ENCODE assay signal across 8 mouse cellular contexts in genomic region chr6:28980750-28981584, GRCm38 (mm10).
A peak's percentile ranks its signal among the peaks of the same experiment; 100 is the strongest.
DNase-seq lines count a peak whose midpoint lies in the region; ATAC-seq and TF ChIP-seq lines count a peak whose summit lies in the region.

No protein-coding gene starts in this region.

- H3K4me2 ChIP-seq in forebrain, postnatal 0 days (ENCODE audit: low read depth) = peak overlapping the region; percentile 77
- H3K4me2 ChIP-seq in neural tube, embryonic 13.5 days = peak overlapping the region; percentile 90

- POLR2A ChIA-PET in Patski (lab: Charles Lee) = interaction anchor here (0.6 kb wide), 1 partner anchor 565 kb away, joined by 3 read pairs; no protein-coding TSS in a partner anchor

- H3K27ac ChIP-seq in forebrain, postnatal 0 days (ENCODE audit: low read depth, low read length) = peak overlapping the region; percentile 87
- H3K27ac ChIP-seq in kidney, adult 2 months (ENCODE audit: insufficient read depth, low read depth, low read length) = no peak overlapping the region; the same call in 1 of the 2 replicates
- peak overlapping the region; percentile 44; the same call in 1 of the 2 replicates for H3K27ac ChIP-seq in limb, embryonic 10.5 days
- peak overlapping the region; percentile 85 for H3K27ac ChIP-seq in neural tube, embryonic 13.5 days (replicated peaks)

- CTCF ChIA-PET in Patski (lab: Charles Lee) = no interaction called here

- peaks cover 6% of the 10 kb centered on the region; the same call in 1 of the 2 replicates for H3K4me1 ChIP-seq in forebrain, postnatal 0 days (ENCODE audit: insufficient read depth)
- H3K4me1 ChIP-seq in kidney, adult 2 months (ENCODE audit: control insufficient read depth, insufficient read depth, low read length) = 0 out of 2 replicates have a peak, but pooled peaks cover 2% of the 10 kb centered on the region
- H3K4me1 ChIP-seq in limb, embryonic 10.5 days = peaks cover 18% of the 10 kb centered on the region
- peaks cover 29% of the 10 kb centered on the region for H3K4me1 ChIP-seq in neural tube, embryonic 13.5 days (replicated peaks)

- TF ChIP-seq POLR2A in kidney, adult 2 months (IDR thresholded peaks at IDR 0.05; ENCODE audit: low read depth, low read length) = no peak

- peak overlapping the region; percentile 58 for H3K4me3 ChIP-seq in forebrain, postnatal 0 days (ENCODE audit: low read depth, low read length)
- H3K4me3 ChIP-seq in kidney, adult 2 months (ENCODE audit: insufficient read depth, low read depth, low read length) = peak overlapping the region; percentile 48
- peak overlapping the region; percentile 58 for H3K4me3 ChIP-seq in limb, embryonic 10.5 days
- peak overlapping the region; percentile 51 for H3K4me3 ChIP-seq in neural tube, embryonic 13.5 days

- H3K27me3 ChIP-seq in Patski = peaks cover 4% of the 10 kb centered on the region
- H3K27me3 ChIP-seq in forebrain, postnatal 0 days (ENCODE audit: insufficient read depth, low read length) = no peaks in the 10 kb centered on the region
- H3K27me3 ChIP-seq in kidney, adult 2 months (replicated peaks; ENCODE audit: control insufficient read depth, insufficient read depth, low read length) = no peaks in the 10 kb centered on the region
- H3K27me3 ChIP-seq in limb, embryonic 10.5 days (ENCODE audit: low read depth, poor library complexity, severe bottlenecking) = peaks cover 73% of the 10 kb centered on the region
- peaks cover 63% of the 10 kb centered on the region for H3K27me3 ChIP-seq in neural tube, embryonic 13.5 days

- no peaks in the 10 kb centered on the region for H3K9me3 ChIP-seq in forebrain, postnatal 0 days (ENCODE audit: low read length)
- no peaks in the 10 kb centered on the region for H3K9me3 ChIP-seq in limb, embryonic 10.5 days (replicated peaks)
- no peaks in the 10 kb centered on the region for H3K9me3 ChIP-seq in neural tube, embryonic 13.5 days

- ATAC-seq in Patski = peak; percentile 65
- peak; percentile 93 for ATAC-seq in forebrain, postnatal 0 days
- ATAC-seq in neural tube, embryonic 13.5 days (ENCODE audit: low read depth) = peak; percentile 87
- no peak for ATAC-seq in megakaryocyte progenitor cell, adult 5-6 weeks (replicated peaks; ENCODE audit: poor library complexity)
- ATAC-seq in activated CD4-positive, CD25-positive, alpha-beta regulatory T cell, adult 4 months = no peak

- in situ Hi-C loops in Patski (cut with MboI; ENCODE audit: low pct_unique_long_range_greater_than_20kb) = loop anchor here (5.0 kb wide), 1 partner anchor 41 kb away; no protein-coding TSS in a partner anchor

- DNase-seq in Patski (ENCODE audit: low read depth, low spot score) = peak; percentile 54
- DNase-seq in cerebellum, adult 11-12 months = peak; percentile 80
- peak; percentile 89 for DNase-seq in forebrain, postnatal 0 days
- DNase-seq in kidney, adult 2 months = peak; percentile 83
- peak; percentile 55 for DNase-seq in limb, embryonic 10.5 days (ENCODE audit: low spot score)

- peak overlapping the region; percentile 87 for H3K9ac ChIP-seq in forebrain, postnatal 0 days
- H3K9ac ChIP-seq in neural tube, embryonic 13.5 days = peak overlapping the region; percentile 83

- no peak for TF ChIP-seq CTCF in Patski (IDR thresholded peaks at IDR 0.05)
- TF ChIP-seq CTCF in forebrain, postnatal 0 days (IDR thresholded peaks at IDR 0.05; ENCODE audit: low read depth) = peak; percentile 38; the same call in 1 of the 2 replicates
- TF ChIP-seq CTCF in kidney, adult 2 months (conservative IDR thresholded peaks at IDR 0.05; ENCODE audit: insufficient read depth, insufficient read length, low read depth, low read length) = no peak

- under 1% methylated on average over 56 of the region's 56 CpGs for WGBS in forebrain, postnatal 0 days
- WGBS in kidney, adult 2 months = 1% methylated on average over 56 of the region's 56 CpGs
- WGBS in limb, embryonic 10.5 days = under 1% methylated on average over 56 of the region's 56 CpGs
- WGBS in neural tube, embryonic 13.5 days = under 1% methylated on average over 56 of the region's 56 CpGs

- no peaks in the 10 kb centered on the region for H3K36me3 ChIP-seq in forebrain, postnatal 0 days (ENCODE audit: insufficient read depth)
- no peaks in the 10 kb centered on the region for H3K36me3 ChIP-seq in kidney, adult 2 months (ENCODE audit: control insufficient read depth, insufficient read depth, low read length)
- H3K36me3 ChIP-seq in limb, embryonic 10.5 days = no peaks in the 10 kb centered on the region
- H3K36me3 ChIP-seq in neural tube, embryonic 13.5 days = no peaks in the 10 kb centered on the region

Comparison
In these comparisons a context has a peak if more than half of its experiments do, and no peak if none do; other contexts are left out.
1. ATAC-seq: peak in Patski (single experiment), forebrain, postnatal 0 days (single experiment) and neural tube, embryonic 13.5 days (single experiment); none in megakaryocyte progenitor cell, adult 5-6 weeks (single experiment) and activated CD4-positive, CD25-positive, alpha-beta regulatory T cell, adult 4 months (single experiment).
2. Peak in every context shown above with its lines, with median percentiles within 50 percentile points of each other: DNase-seq and H3K4me3 ChIP-seq.